Mouse (Mus musculus) CH12.LX (cell line): Measurements from ENCODE around the gene B3gnt6.

Source experiments
- CTCF ChIP-seq, 2 experiments: IDR thresholded peaks in 1 of 2; conservative IDR thresholded peaks in 1 of 2; 2 replicates each; pipeline ENCODE4 v1.5.1; 2011 to 2012; ENCODE audit warnings: low read depth in 2 of 2, low read length in 2 of 2, improper control_type of control experiment in 1 of 2, inconsistent platforms in 1 of 2, mild to moderate bottlenecking in 1 of 2, moderate library complexity in 1 of 2
- MEF2A ChIP-seq: IDR thresholded peaks from 2 replicates; pipeline ENCODE4 v1.6.1; 2014; ENCODE audit warnings: low read depth, mild to moderate bottlenecking, inconsistent platforms, low read length, improper control_type of control experiment, borderline replicate concordance
- POLR2A ChIP-seq: IDR thresholded peaks from 2 replicates; pipeline ENCODE4 v1.6.1; 2011; ENCODE audit warnings: low read depth, mild to moderate bottlenecking, improper control_type of control experiment, low read length
- ZKSCAN1 ChIP-seq: IDR thresholded peaks from 2 replicates; pipeline ENCODE4 v1.6.1; 2012; ENCODE audit warnings: low read depth, inconsistent platforms, low read length, improper control_type of control experiment, borderline replicate concordance

DNA sequence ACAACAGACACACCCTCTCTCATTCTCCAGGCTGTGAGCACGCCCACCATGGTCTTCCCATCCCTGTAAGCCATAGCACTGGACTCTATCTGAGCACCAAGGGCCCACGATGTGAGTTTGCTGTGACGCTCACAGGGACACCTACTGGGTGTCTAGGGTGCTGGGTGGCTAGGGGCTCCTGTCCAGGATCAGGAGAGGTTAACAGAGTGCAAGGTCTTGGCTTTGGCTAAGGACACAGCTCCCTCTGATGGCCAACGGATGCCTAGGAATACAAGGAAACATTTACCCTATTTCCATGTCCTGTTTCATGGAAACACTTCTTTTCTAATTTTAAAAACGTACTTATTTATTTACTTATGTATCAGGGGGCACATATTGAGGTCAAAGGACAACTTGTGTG is 48.8 kb downstream of the B3gnt6 start:
- TF ChIP-seq POLR2A (no peak), ZKSCAN1 (no peak), CTCF (conservative IDR thresholded peaks at IDR 0.05 in 1 of 2, IDR thresholded peaks at IDR 0.05 in 1 of 2; ENCODE audit: low read depth in 2 of 2, low read length in 2 of 2) (peak in 1 of 2 experiments; percentile 52; a peak in 2 of 4 replicates), MEF2A (no peak)
